Mouse (Mus musculus) brain, embryonic 14.5 days (tissue): ENCODE measurements around the gene Itga6.

Experiments used
- CTCF ChIP-seq: fragments of 200-500 bp; IDR thresholded peaks from 2 replicates; pipeline ENCODE4 v1.5.1; 2012; ENCODE audit warnings: inconsistent platforms, mild to moderate bottlenecking, moderate library complexity, borderline replicate concordance; ENCODE audit not compliant: insufficient read depth, insufficient read length; ENCODE audit errors: extremely low read depth
- POLR2A ChIP-seq: fragments of 200-500 bp; IDR thresholded peaks from 2 replicates; pipeline ENCODE4 v1.6.1; 2012; ENCODE audit warnings: mild to moderate bottlenecking, inconsistent platforms, borderline replicate concordance; ENCODE audit not compliant: poor library complexity, insufficient read depth, insufficient read length, severe bottlenecking; ENCODE audit errors: extremely low read depth

GRCm38 (mm10) chr2:71805611-71806567 is 60.5 kb downstream of the Itga6 start:
- TF ChIP-seq POLR2A: no peak
- no peak for TF ChIP-seq CTCF
